Mouse (Mus musculus): ENCODE measurements at regions not wholly inside any gene's neighbourhood (a gene's known extent, or its start where the extent isn't known, plus 50 kb on each side); places are given as distances from the start of the nearest gene placed in this dataset.

GRCm38 (mm10) chr13:116443165-116443955 is 133.9 kb upstream of the Isl1 start:
- H3K79me2 ChIP-seq (replicated peaks; ENCODE audit: control insufficient read depth, extremely low read depth, insufficient read depth, poor library complexity, severe bottlenecking): no peaks in the 10 kb centered on the region
- peaks cover 43% of the 10 kb centered on the region for H3K9me3 ChIP-seq (replicated peaks; ENCODE audit: low read length)
- H3K4me2 ChIP-seq (ENCODE audit: insufficient read depth, low read depth, poor library complexity, severe bottlenecking): no peak overlapping the region
- no peaks in the 10 kb centered on the region for H3K27me3 ChIP-seq (replicated peaks)
- H3K4me1 ChIP-seq (ENCODE audit: control insufficient read depth in 1 of 2, insufficient read depth in 2 of 2): no peaks in the 10 kb centered on the region
- H3K27ac ChIP-seq (ENCODE audit: insufficient read depth, low read depth): no peak overlapping the region
- dilution Hi-C loops (cut with MboI; ENCODE audit: extremely low pct_ligation_motif_present, extremely low pct_unique_long_range_greater_than_20kb, low sequenced_read_pairs) (no loop called here), in situ Hi-C loops (cut with MboI; ENCODE audit: low pct_ligation_motif_present, low pct_unique_long_range_greater_than_20kb, low sequenced_read_pairs) (no loop called here)
- no peak for DNase-seq (ENCODE audit: extremely low read depth)
- no peaks in the 10 kb centered on the region for H3K36me3 ChIP-seq (replicated peaks in 1 of 2; ENCODE audit: control insufficient read depth in 1 of 2, insufficient read depth in 1 of 2, low read length in 1 of 2)
- H3K4me3 ChIP-seq (replicated peaks in 1 of 3; ENCODE audit: low read depth in 2 of 3, low read length in 2 of 3, poor library complexity in 1 of 3): no peak overlapping the region
- TF ChIP-seq ZC3H11A (IDR thresholded peaks at IDR 0.05; ENCODE audit: low read depth, low read length): no peak
- TF ChIP-seq KAT2A (IDR thresholded peaks at IDR 0.05; ENCODE audit: insufficient replicate concordance, low read length): no peak
- TF ChIP-seq MEF2A (IDR thresholded peaks at IDR 0.05; ENCODE audit: borderline replicate concordance, low read depth, low read length): no peak
- no peak for TF ChIP-seq NELFE (IDR thresholded peaks at IDR 0.05; ENCODE audit: low read depth, low read length)
- TF ChIP-seq CHD1 (IDR thresholded peaks at IDR 0.05; ENCODE audit: low read depth, low read length): no peak
- TF ChIP-seq MYC (IDR thresholded peaks at IDR 0.05; ENCODE audit: low read depth, low read length): no peak
- no peak for TF ChIP-seq RCOR1 (conservative IDR thresholded peaks at IDR 0.05; ENCODE audit: low read depth, low read length)
- no peak for TF ChIP-seq SIN3A (IDR thresholded peaks at IDR 0.05; ENCODE audit: low read length)
- no peak for TF ChIP-seq RAD21 (IDR thresholded peaks at IDR 0.05; ENCODE audit: low read depth, low read length)
- H3K9ac ChIP-seq (ENCODE audit: insufficient read depth, low read depth): no peak overlapping the region

GRCm38 (mm10) chr13:116417768-116418167 is 108.3 kb upstream of the Isl1 start:
- in situ Hi-C loops (cut with MboI; ENCODE audit: low pct_ligation_motif_present, low pct_unique_long_range_greater_than_20kb, low sequenced_read_pairs) (no loop called here), dilution Hi-C loops (cut with MboI; ENCODE audit: extremely low pct_ligation_motif_present, extremely low pct_unique_long_range_greater_than_20kb, low sequenced_read_pairs) (no loop called here)
- Histone ChIP-seq H3K4me3 (replicated peaks in 1 of 3; ENCODE audit: low read depth in 2 of 3, low read length in 2 of 3, poor library complexity in 1 of 3) (no peak overlapping the region), H3K9me3 (replicated peaks; ENCODE audit: low read length) (peaks cover 14% of the 10 kb centered on the region), H3K9ac (ENCODE audit: insufficient read depth, low read depth) (no peak overlapping the region), H3K4me2 (ENCODE audit: insufficient read depth, low read depth, poor library complexity, severe bottlenecking) (no peak overlapping the region), H3K27me3 (replicated peaks) (no peaks in the 10 kb centered on the region), H3K27ac (ENCODE audit: insufficient read depth, low read depth) (no peak overlapping the region), H3K4me1 (ENCODE audit: control insufficient read depth in 1 of 2, insufficient read depth in 2 of 2) (no peaks in the 10 kb centered on the region), H3K36me3 (replicated peaks in 1 of 2; ENCODE audit: control insufficient read depth in 1 of 2, insufficient read depth in 1 of 2, low read length in 1 of 2) (no peaks in the 10 kb centered on the region), H3K79me2 (replicated peaks; ENCODE audit: control insufficient read depth, extremely low read depth, insufficient read depth, poor library complexity, severe bottlenecking) (no peaks in the 10 kb centered on the region)
- TF ChIP-seq SIN3A (IDR thresholded peaks at IDR 0.05; ENCODE audit: low read length) (no peak), RAD21 (IDR thresholded peaks at IDR 0.05; ENCODE audit: low read depth, low read length) (no peak), SMC3 (IDR thresholded peaks at IDR 0.05; ENCODE audit: low read depth, low read length) (no peak), UBTF (IDR thresholded peaks at IDR 0.05; ENCODE audit: low read depth, low read length) (no peak), NELFE (IDR thresholded peaks at IDR 0.05; ENCODE audit: low read depth, low read length) (no peak), PAX5 (IDR thresholded peaks at IDR 0.05; ENCODE audit: low read length) (no peak), GABPA (IDR thresholded peaks at IDR 0.05; ENCODE audit: insufficient replicate concordance, low read depth, low read length) (no peak), HCFC1 (IDR thresholded peaks at IDR 0.05; ENCODE audit: low read depth, low read length) (no peak), JUN (IDR thresholded peaks at IDR 0.05; ENCODE audit: insufficient read depth, low read depth, low read length) (no peak), MYC (IDR thresholded peaks at IDR 0.05; ENCODE audit: low read depth, low read length) (no peak), MXI1 (IDR thresholded peaks at IDR 0.05; ENCODE audit: low read depth, low read length) (no peak), EP300 (IDR thresholded peaks at IDR 0.05; ENCODE audit: low read length) (no peak), MAFK (IDR thresholded peaks at IDR 0.05; ENCODE audit: insufficient replicate concordance, low read length) (no peak), ZKSCAN1 (IDR thresholded peaks at IDR 0.05; ENCODE audit: borderline replicate concordance, low read depth, low read length) (no peak)
- DNase-seq (ENCODE audit: extremely low read depth): no peak

All from CH12.LX (cell line).